Mouse (Mus musculus) CD4-positive, CD25-positive, alpha-beta regulatory T cell, adult 4 months (primary cell): ENCODE measurements at regions not wholly inside any gene's neighbourhood (a gene's known extent, or its start where the extent isn't known, plus 50 kb on each side); places are given as distances from the start of the nearest gene placed in this dataset.

Source experiments
- ATAC-seq: one replicate; pipeline ENCODE4 v1.8.0; 2017

- no peak for ATAC-seq
Observed at GRCm38 (mm10) chr10:116726031-116726430, 144.7 kb upstream of the Cnot2 start.

- ATAC-seq = no peak
Observed at GRCm38 (mm10) chr10:116721986-116722385, 140.7 kb upstream of the Cnot2 start.

GRCm38 (mm10) chr10:116719616-116720015, 138.3 kb upstream of the Cnot2 start:
- no peak for ATAC-seq

GRCm38 (mm10) chr10:116717961-116718360, 136.7 kb upstream of the Cnot2 start:
- no peak for ATAC-seq

- no peak for ATAC-seq
Observed at GRCm38 (mm10) chr10:116717017-116717643, 135.8 kb upstream of the Cnot2 start.

- ATAC-seq = no peak
Observed at GRCm38 (mm10) chr10:116713456-116713855, 132.1 kb upstream of the Cnot2 start.

GRCm38 (mm10) chr10:116707025-116707424, 125.7 kb upstream of the Cnot2 start:
- no peak for ATAC-seq

GRCm38 (mm10) chr10:116701281-116701680, 120.0 kb upstream of the Cnot2 start:
- ATAC-seq = no peak

- ATAC-seq = no peak
Observed at GRCm38 (mm10) chr10:116699711-116700110, 118.4 kb upstream of the Cnot2 start.

- no peak for ATAC-seq
Observed at GRCm38 (mm10) chr10:116697628-116698316, 116.5 kb upstream of the Cnot2 start.

- no peak for ATAC-seq
Observed at GRCm38 (mm10) chr10:116693816-116694215, 112.5 kb upstream of the Cnot2 start.

GRCm38 (mm10) chr10:116686741-116687140, 105.4 kb upstream of the Cnot2 start:
- no peak for ATAC-seq

- no peak for ATAC-seq
Observed at GRCm38 (mm10) chr10:116683374-116683773, 102.1 kb upstream of the Cnot2 start.

GRCm38 (mm10) chr10:116678950-116679735, 97.8 kb upstream of the Cnot2 start:
- ATAC-seq = no peak

- no peak for ATAC-seq
Observed at GRCm38 (mm10) chr10:116677949-116678348, 96.6 kb upstream of the Cnot2 start.

- no peak for ATAC-seq
Observed at GRCm38 (mm10) chr10:116675171-116675570, 93.9 kb upstream of the Cnot2 start.

GRCm38 (mm10) chr10:116674348-116674747, 93.0 kb upstream of the Cnot2 start:
- peak; percentile 67 for ATAC-seq

GRCm38 (mm10) chr10:116658162-116658962, 77.1 kb upstream of the Cnot2 start:
- ATAC-seq = no peak

- ATAC-seq = peak; percentile 13
Observed at GRCm38 (mm10) chr10:116655891-116656290, 74.6 kb upstream of the Cnot2 start.

GRCm38 (mm10) chr10:116655018-116655807, 73.9 kb upstream of the Cnot2 start:
- peak; percentile 89 for ATAC-seq

- ATAC-seq = no peak
Observed at GRCm38 (mm10) chr10:116654091-116654490, 72.8 kb upstream of the Cnot2 start.

GRCm38 (mm10) chr10:116653511-116653945, 72.2 kb upstream of the Cnot2 start:
- ATAC-seq = no peak
